Mouse (Mus musculus) induced T-regulatory cell, adult 2 months (primary cell): Measurements from ENCODE around the gene 1700025G04Rik.

Experiments
- DNase-seq: peaks from one replicate; pipeline ENCODE4 v3.0.0-alpha.2; 2012; ENCODE audit warnings: low read depth

The 1700025G04Rik gene

GRCm38 (mm10) chr1:151995948-151996697 lies 93.8 kb downstream of the 1700025G04Rik start:
- DNase-seq, result no peak

GRCm38 (mm10) chr1:151994271-151994670 lies 95.7 kb downstream of the 1700025G04Rik start:
- no peak for DNase-seq

GRCm38 (mm10) chr1:151991505-151991904 lies 98.4 kb downstream of the 1700025G04Rik start:
- no peak for DNase-seq

- DNase-seq, result no peak
Measured at GRCm38 (mm10) chr1:151990615-151991014, 99.3 kb downstream of the 1700025G04Rik start.

GRCm38 (mm10) chr1:151988713-151989112 lies 101.2 kb downstream of the 1700025G04Rik start:
- no peak for DNase-seq

GRCm38 (mm10) chr1:151988066-151988465 lies 101.9 kb downstream of the 1700025G04Rik start:
- DNase-seq, result no peak

GRCm38 (mm10) chr1:151986024-151986778 lies 103.7 kb downstream of the 1700025G04Rik start:
- DNase-seq, result no peak

GRCm38 (mm10) chr1:151985056-151985455 lies 104.9 kb downstream of the 1700025G04Rik start:
- no peak for DNase-seq

GRCm38 (mm10) chr1:151983991-151984390 lies 105.9 kb downstream of the 1700025G04Rik start:
- DNase-seq, result no peak

- no peak for DNase-seq
Measured at GRCm38 (mm10) chr1:151980498-151980897, 109.4 kb downstream of the 1700025G04Rik start.

- DNase-seq, result peak; percentile 25
Measured at GRCm38 (mm10) chr1:151979803-151980456, 110.0 kb downstream of the 1700025G04Rik start.

GRCm38 (mm10) chr1:151978751-151979150 lies 111.2 kb downstream of the 1700025G04Rik start:
- DNase-seq, result no peak

GRCm38 (mm10) chr1:151977596-151977995 lies 112.3 kb downstream of the 1700025G04Rik start:
- DNase-seq, result no peak

- DNase-seq, result no peak
Measured at GRCm38 (mm10) chr1:151976850-151977249, 113.1 kb downstream of the 1700025G04Rik start.

GRCm38 (mm10) chr1:151975418-151976379 lies 114.2 kb downstream of the 1700025G04Rik start:
- DNase-seq, result no peak

GRCm38 (mm10) chr1:151974887-151975286 lies 115.0 kb downstream of the 1700025G04Rik start:
- DNase-seq, result no peak

- peak; percentile 46 for DNase-seq
Measured at GRCm38 (mm10) chr1:151974424-151974823, 115.5 kb downstream of the 1700025G04Rik start.

- peak; percentile 48 for DNase-seq
Measured at GRCm38 (mm10) chr1:151973110-151973700, 116.7 kb downstream of the 1700025G04Rik start.

- no peak for DNase-seq
Measured at GRCm38 (mm10) chr1:151971581-151971980, 118.3 kb downstream of the 1700025G04Rik start.

GRCm38 (mm10) chr1:151968126-151968525 lies 121.8 kb downstream of the 1700025G04Rik start:
- DNase-seq, result no peak

GRCm38 (mm10) chr1:151964811-151965210 lies 125.1 kb downstream of the 1700025G04Rik start:
- DNase-seq, result no peak
